Mouse (Mus musculus) heart, postnatal 0 days (tissue): ENCODE data around the gene Acot11.

ENCODE experiments used
- CTCF ChIP-seq: IDR thresholded peaks from 2 replicates; pipeline ENCODE4 v1.5.1; 2016; ENCODE audit warnings: antibody characterized with exemption, control low read depth, low read depth
- EP300 ChIP-seq: IDR thresholded peaks from 2 replicates; pipeline ENCODE4 v1.6.1; 2016; ENCODE audit warnings: antibody characterized with exemption, low read depth

DNA sequence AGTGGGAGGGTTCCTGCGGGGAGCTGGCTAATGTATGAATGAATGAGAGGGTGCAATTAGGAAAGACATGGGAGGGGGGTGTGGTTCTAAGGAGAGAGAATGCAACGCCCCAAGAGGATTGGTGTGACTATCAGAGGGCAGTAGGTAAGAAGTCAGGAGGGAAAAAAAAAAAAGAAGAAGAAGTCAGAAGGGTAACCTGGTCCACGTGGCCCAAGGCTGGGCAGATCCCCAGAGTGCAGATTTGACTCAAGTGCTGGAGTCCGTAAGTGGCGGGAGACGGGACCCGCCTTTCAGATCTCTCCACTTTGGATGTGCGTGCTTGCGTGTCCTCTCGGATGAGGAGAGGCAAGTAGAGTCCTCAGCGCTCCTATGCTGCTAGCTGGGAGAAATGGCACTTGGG, 16.2 kb downstream of the Acot11 start:
- TF ChIP-seq CTCF (no peak), EP300 (no peak)
